Mouse (Mus musculus) G1E (cell line): ENCODE measurements around the gene Kremen1.

Experiments used
- CTCF ChIP-seq: IDR thresholded peaks from 2 replicates; pipeline ENCODE4 v1.5.1; 2012; ENCODE audit warnings: low read depth, low read length, inconsistent platforms, mixed read lengths
- GATA2 ChIP-seq: IDR thresholded peaks from 2 replicates; pipeline ENCODE4 v1.6.1; 2012; ENCODE audit warnings: low read depth, low read length, inconsistent platforms, borderline replicate concordance

DNA sequence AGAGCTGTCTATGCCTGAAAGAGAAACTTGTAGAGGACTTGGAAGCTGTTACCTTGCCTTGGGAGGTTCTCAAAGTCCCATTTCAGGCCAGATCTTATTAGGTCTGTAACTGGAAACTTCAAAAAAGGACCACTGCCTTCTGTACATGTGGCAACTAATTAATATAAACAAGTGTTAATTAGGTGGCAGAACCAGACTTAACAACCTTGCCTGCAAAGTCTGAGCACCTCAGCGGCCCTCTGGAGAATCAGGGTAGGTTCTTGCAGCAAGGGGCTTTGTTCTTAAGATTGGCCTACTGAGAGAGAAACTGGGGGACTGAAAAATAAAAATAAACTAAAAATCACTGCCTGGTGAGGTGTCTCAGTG is 36.6 kb upstream of the Kremen1 start:
- TF ChIP-seq GATA2 = no peak
- TF ChIP-seq CTCF = no peak
